Mouse (Mus musculus): ENCODE results near the gene Pde1b.

DNA sequence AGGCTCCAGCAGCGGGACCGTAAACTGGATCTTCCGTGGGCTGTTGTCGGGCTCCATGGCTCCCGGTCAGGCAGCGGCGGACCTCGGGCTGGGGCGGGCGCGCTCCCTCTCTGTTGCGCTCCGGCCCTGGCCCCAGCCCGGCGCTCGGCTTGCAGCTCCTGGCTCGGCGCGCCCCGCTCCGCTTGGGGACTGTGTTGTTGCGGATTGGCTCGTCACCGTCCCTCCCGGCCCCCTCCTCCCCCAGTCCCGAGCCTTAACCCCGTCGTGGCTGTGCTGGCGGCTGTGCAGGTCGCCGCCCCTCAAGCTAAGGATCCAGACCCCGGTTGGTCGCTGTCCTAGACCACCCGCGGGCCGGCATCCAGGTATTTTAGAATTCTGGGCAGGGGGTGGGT, 35.0 kb downstream of the Pde1b start, which contains the start of gene Ppp1r1a:
- no peak for TF ChIP-seq CTCF (IDR thresholded peaks at IDR 0.05; ENCODE audit: borderline replicate concordance, insufficient read depth, low read depth, low read length)
- TF ChIP-seq POLR2A (IDR thresholded peaks at IDR 0.05; ENCODE audit: borderline replicate concordance, insufficient read depth, low read length), result peak; percentile 28; the same call in 1 of the 2 replicates
